Mouse (Mus musculus): Measurements from ENCODE around the gene Ankrd22.

DNA sequence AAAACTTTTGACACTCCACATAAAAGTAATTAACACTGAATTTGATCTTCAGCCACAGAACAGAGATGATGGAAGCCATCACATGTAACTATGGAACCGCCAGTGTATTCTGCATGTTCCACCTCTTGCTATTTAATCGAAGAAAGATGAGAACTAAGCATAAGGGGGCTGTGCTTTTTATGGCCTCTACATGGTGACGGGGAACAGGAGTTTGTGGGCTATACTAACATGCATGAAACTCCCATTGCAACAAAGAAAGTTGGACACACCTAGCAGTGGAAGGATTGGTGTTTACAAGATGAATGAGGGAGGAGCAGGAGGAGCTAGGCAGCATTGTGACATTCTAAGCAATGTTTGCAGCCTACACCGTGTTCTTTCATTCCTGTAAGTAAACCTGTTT, 65.2 kb downstream of the Ankrd22 start, which contains the start of gene Lipm:
- TF ChIP-seq POLR2A (IDR thresholded peaks at IDR 0.05; ENCODE audit: borderline replicate concordance, extremely low read depth, low read depth, low read length) (no peak), CTCF (IDR thresholded peaks at IDR 0.05; ENCODE audit: insufficient read depth, low read length) (no peak)

Data from lung, adult 2 months (tissue).